Mouse (Mus musculus): ENCODE results near the gene Fpgs. TPM values are rescaled to one million over a fixed set of nuclear protein-coding genes. Genes with fewer than 3 reads are reported as not detected.

Fpgs gene
- total and polyA plus RNA-seq, 3 experiments: 40.0 to 73.9 TPM; not detected in 1

GRCm38 (mm10) chr2:32641810-32642209 is 62.1 kb downstream of the Fpgs start:
- H3K9me3 ChIP-seq (replicated peaks; ENCODE audit: insufficient read depth, low read length): no peaks in the 10 kb centered on the region
- H3K27me3 ChIP-seq (ENCODE audit: control insufficient read depth in 1 of 2, insufficient read depth in 2 of 2, low read length in 2 of 2): no peaks in the 10 kb centered on the region
- H3K79me2 ChIP-seq (ENCODE audit: control insufficient read depth, insufficient read depth, low read length, poor library complexity): no peaks in the 10 kb centered on the region
- H3K4me1 ChIP-seq (ENCODE audit: control insufficient read depth in 1 of 2, insufficient read depth in 2 of 2, low read length in 2 of 2): peaks cover 0 to 4% of the 10 kb centered on the region in 2 experiments; a peak in 1 of 4 replicates
- no peak overlapping the region for H3K4me3 ChIP-seq (ENCODE audit: control insufficient read depth in 1 of 2, insufficient read depth in 1 of 2, low read depth in 2 of 2, low read length in 2 of 2)
- H3K9ac ChIP-seq (ENCODE audit: control insufficient read depth, low read depth, low read length, poor library complexity, severe bottlenecking): no peak overlapping the region
- DNase-seq (ENCODE audit: low read depth, low spot score): no peak
- H3K36me3 ChIP-seq (ENCODE audit: control insufficient read depth in 1 of 2, insufficient read depth in 2 of 2, low read length in 2 of 2): no peaks in the 10 kb centered on the region
- TF ChIP-seq POLR2AphosphoS5 (IDR thresholded peaks at IDR 0.05; ENCODE audit: borderline replicate concordance, low read depth, low read length) (no peak), CTCF (IDR thresholded peaks at IDR 0.05 in 2 of 3, conservative IDR thresholded peaks at IDR 0.05 in 1 of 3; ENCODE audit: control insufficient read depth in 1 of 3, insufficient read depth in 1 of 3, low read depth in 2 of 3, low read length in 3 of 3, poor library complexity in 1 of 3, severe bottlenecking in 1 of 3) (no peak), POLR2A (IDR thresholded peaks at IDR 0.05; ENCODE audit: control insufficient read depth in 1 of 2, insufficient read depth in 1 of 2, low read depth in 1 of 2, low read length in 2 of 2, poor library complexity in 1 of 2) (no peak), ZNF384 (IDR thresholded peaks at IDR 0.05; ENCODE audit: low read depth, low read length) (no peak), JUND (IDR thresholded peaks at IDR 0.05; ENCODE audit: low read depth, low read length) (no peak), CHD2 (IDR thresholded peaks at IDR 0.05; ENCODE audit: low read length) (no peak), TCF12 (IDR thresholded peaks at IDR 0.05; ENCODE audit: low read depth, low read length) (no peak), UBTF (IDR thresholded peaks at IDR 0.05; ENCODE audit: borderline replicate concordance, insufficient read depth, low read depth, low read length) (no peak), TBP (IDR thresholded peaks at IDR 0.05; ENCODE audit: low read depth, low read length) (no peak), KAT2A (conservative IDR thresholded peaks at IDR 0.05; ENCODE audit: low read depth, low read length) (no peak), E2F4 (IDR thresholded peaks at IDR 0.05; ENCODE audit: borderline replicate concordance, low read depth, low read length) (no peak), GABPA (IDR thresholded peaks at IDR 0.05; ENCODE audit: low read depth, low read length) (no peak), POLR2AphosphoS2 (IDR thresholded peaks at IDR 0.05; ENCODE audit: low read length) (no peak), CHD1 (IDR thresholded peaks at IDR 0.05; ENCODE audit: low read depth, low read length) (no peak), MAX (IDR thresholded peaks at IDR 0.05; ENCODE audit: low read length) (no peak), USF1 (IDR thresholded peaks at IDR 0.05; ENCODE audit: low read depth, low read length) (no peak), ZMIZ1 (IDR thresholded peaks at IDR 0.05; ENCODE audit: low read depth, low read length) (no peak), SIN3A (IDR thresholded peaks at IDR 0.05; ENCODE audit: low read length) (no peak), NELFE (IDR thresholded peaks at IDR 0.05; ENCODE audit: low read depth, low read length) (no peak), MXI1 (IDR thresholded peaks at IDR 0.05; ENCODE audit: low read depth, low read length) (no peak)
- no peak overlapping the region for H3K27ac ChIP-seq (ENCODE audit: control insufficient read depth, low read depth, low read length)

- Histone ChIP-seq H3K27ac (ENCODE audit: control insufficient read depth, low read depth, low read length) (no peak overlapping the region), H3K27me3 (ENCODE audit: control insufficient read depth in 1 of 2, insufficient read depth in 2 of 2, low read length in 2 of 2) (no peaks in the 10 kb centered on the region), H3K4me3 (ENCODE audit: control insufficient read depth in 1 of 2, insufficient read depth in 1 of 2, low read depth in 2 of 2, low read length in 2 of 2) (no peak overlapping the region), H3K9me3 (replicated peaks; ENCODE audit: insufficient read depth, low read length) (no peaks in the 10 kb centered on the region), H3K4me1 (ENCODE audit: control insufficient read depth in 1 of 2, insufficient read depth in 2 of 2, low read length in 2 of 2) (no peaks in the 10 kb centered on the region; a peak in 1 of 4 replicates), H3K9ac (ENCODE audit: control insufficient read depth, low read depth, low read length, poor library complexity, severe bottlenecking) (no peak overlapping the region), H3K36me3 (ENCODE audit: control insufficient read depth in 1 of 2, insufficient read depth in 2 of 2, low read length in 2 of 2) (no peaks in the 10 kb centered on the region), H3K79me2 (ENCODE audit: control insufficient read depth, insufficient read depth, low read length, poor library complexity) (no peaks in the 10 kb centered on the region)
- DNase-seq (ENCODE audit: low read depth, low spot score): no peak
- TF ChIP-seq NELFE (IDR thresholded peaks at IDR 0.05; ENCODE audit: low read depth, low read length) (no peak), SMC3 (IDR thresholded peaks at IDR 0.05; ENCODE audit: low read depth, low read length) (no peak), KAT2A (conservative IDR thresholded peaks at IDR 0.05; ENCODE audit: low read depth, low read length) (no peak), SIN3A (IDR thresholded peaks at IDR 0.05; ENCODE audit: low read length) (no peak), BHLHE40 (IDR thresholded peaks at IDR 0.05; ENCODE audit: borderline replicate concordance, low read depth, low read length) (no peak), MEF2A (IDR thresholded peaks at IDR 0.05; ENCODE audit: extremely low read depth, insufficient replicate concordance, low read depth, low read length, poor library complexity, severe bottlenecking) (no peak)
Measured at GRCm38 (mm10) chr2:32640550-32641051, 63.3 kb downstream of the Fpgs start.

Data from MEL (cell line).